Comparison of ENCODE assay signal across 7 mouse cellular contexts in the genomic region with DNA sequence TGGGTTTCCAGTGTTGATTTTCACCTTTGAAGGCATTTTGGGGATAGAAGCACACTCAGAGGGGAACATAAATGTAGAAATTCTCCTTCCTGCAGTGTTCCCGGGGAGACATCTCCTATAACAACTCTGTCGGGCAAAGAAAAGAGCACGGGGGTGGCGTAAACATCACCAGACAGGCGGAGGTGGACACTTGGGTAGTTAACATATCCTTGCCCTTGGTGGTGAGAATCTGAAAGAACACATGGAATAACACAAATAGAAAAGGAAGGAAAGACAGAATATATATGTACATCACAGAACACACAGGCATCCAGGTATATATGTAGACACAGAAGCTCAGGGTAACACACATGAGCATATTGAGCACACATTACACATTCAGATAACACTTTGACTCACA. TPM values are rescaled to one million over a fixed set of nuclear protein-coding genes. Genes with fewer than 3 reads are reported as not detected.
A peak's percentile ranks its signal among the peaks of the same experiment; 100 is the strongest.
DNase-seq lines count a peak whose midpoint lies in the region; ATAC-seq and TF ChIP-seq lines count a peak whose summit lies in the region.

No protein-coding gene starts in this region.

- no peak for TF ChIP-seq CTCF in lung, embryonic 14.5 days (IDR thresholded peaks at IDR 0.05; ENCODE audit: low read depth)

- no peaks in the 10 kb centered on the region for H3K36me3 ChIP-seq in lung, embryonic 14.5 days (ENCODE audit: insufficient read depth)
- 0 out of 2 replicates have a peak, but pooled peaks cover under 1% of the 10 kb centered on the region for H3K36me3 ChIP-seq in forebrain, embryonic 15.5 days
- H3K36me3 ChIP-seq in limb, embryonic 10.5 days: no peaks in the 10 kb centered on the region
- no peaks in the 10 kb centered on the region; the same call in 1 of the 2 replicates for H3K36me3 ChIP-seq in stomach, embryonic 14.5 days (ENCODE audit: control insufficient read depth, insufficient read depth, low read length)

- H3K4me1 ChIP-seq in lung, embryonic 14.5 days (ENCODE audit: insufficient read depth): no peaks in the 10 kb centered on the region
- H3K4me1 ChIP-seq in forebrain, embryonic 15.5 days: peaks cover 10% of the 10 kb centered on the region; the same call in 1 of the 2 replicates
- peaks cover 5% of the 10 kb centered on the region for H3K4me1 ChIP-seq in limb, embryonic 10.5 days
- no peaks in the 10 kb centered on the region for H3K4me1 ChIP-seq in stomach, embryonic 14.5 days (ENCODE audit: control insufficient read depth, insufficient read depth, low read length)

- no peak overlapping the region for H3K9ac ChIP-seq in lung, embryonic 14.5 days
- no peak overlapping the region for H3K9ac ChIP-seq in forebrain, embryonic 15.5 days (replicated peaks)
- H3K9ac ChIP-seq in stomach, embryonic 14.5 days (replicated peaks; ENCODE audit: low read depth, low read length): no peak overlapping the region

- H3K27ac ChIP-seq in lung, embryonic 14.5 days (ENCODE audit: low read depth): no peak overlapping the region
- peak overlapping the region; percentile 40 for H3K27ac ChIP-seq in forebrain, embryonic 15.5 days (replicated peaks)
- no peak overlapping the region for H3K27ac ChIP-seq in limb, embryonic 10.5 days
- no peak overlapping the region for H3K27ac ChIP-seq in stomach, embryonic 14.5 days (ENCODE audit: low read length)

- DNase-seq in lung, embryonic 14.5 days: no peak
- no peak for DNase-seq in lung, adult 18-20 months
- DNase-seq in limb, embryonic 10.5 days (ENCODE audit: low spot score): no peak
- no peak for DNase-seq in c-Kit-positive CD71-positive TER-119-positive erythroid progenitor cells, embryonic 14.5 days (ENCODE audit: low spot score)

- H3K4me2 ChIP-seq in lung, embryonic 14.5 days: peak overlapping the region; percentile 75; the same call in 1 of the 2 replicates
- peak overlapping the region; percentile 60 for H3K4me2 ChIP-seq in forebrain, embryonic 15.5 days (replicated peaks)
- peak overlapping the region; percentile 72 for H3K4me2 ChIP-seq in stomach, embryonic 14.5 days (replicated peaks; ENCODE audit: low read depth, low read length)

- H3K9me3 ChIP-seq in lung, embryonic 14.5 days (ENCODE audit: low read depth, low read length): no peaks in the 10 kb centered on the region
- H3K9me3 ChIP-seq in forebrain, embryonic 15.5 days: no peaks in the 10 kb centered on the region
- H3K9me3 ChIP-seq in limb, embryonic 10.5 days (replicated peaks): no peaks in the 10 kb centered on the region
- H3K9me3 ChIP-seq in stomach, embryonic 14.5 days (ENCODE audit: control insufficient read depth, low read depth, low read length): no peaks in the 10 kb centered on the region

- 0 out of 2 replicates have a peak, but pooled peaks cover 3% of the 10 kb centered on the region for H3K27me3 ChIP-seq in lung, embryonic 14.5 days (ENCODE audit: insufficient read depth, low read length)
- H3K27me3 ChIP-seq in forebrain, embryonic 15.5 days: no peaks in the 10 kb centered on the region
- H3K27me3 ChIP-seq in limb, embryonic 10.5 days (ENCODE audit: low read depth, poor library complexity, severe bottlenecking): peaks cover 19% of the 10 kb centered on the region
- H3K27me3 ChIP-seq in stomach, embryonic 14.5 days (ENCODE audit: control insufficient read depth, insufficient read depth, low read length): no peaks in the 10 kb centered on the region

- 29% methylated on average over 5 of the region's 5 CpGs for WGBS in lung, embryonic 14.5 days
- 40% methylated on average over 5 of the region's 5 CpGs for WGBS in forebrain, embryonic 15.5 days
- WGBS in limb, embryonic 10.5 days: 43% methylated on average over 5 of the region's 5 CpGs
- WGBS in stomach, embryonic 14.5 days: 42% methylated on average over 5 of the region's 5 CpGs

- peak overlapping the region; percentile 34; the same call in 1 of the 2 replicates for H3K4me3 ChIP-seq in lung, embryonic 14.5 days (ENCODE audit: low read depth, low read length)
- H3K4me3 ChIP-seq in forebrain, embryonic 15.5 days: peak overlapping the region; percentile 64
- H3K4me3 ChIP-seq in limb, embryonic 10.5 days: peak overlapping the region; percentile 46
- H3K4me3 ChIP-seq in stomach, embryonic 14.5 days (ENCODE audit: low read depth, low read length): no peak overlapping the region

- no peak for ATAC-seq in lung, embryonic 14.5 days (ENCODE audit: insufficient read depth)
- no peak; the same call in 1 of the 2 replicates for ATAC-seq in forebrain, embryonic 15.5 days (replicated peaks)
- ATAC-seq in stomach, embryonic 14.5 days (ENCODE audit: insufficient number of reproducible peaks, insufficient read depth, low FRiP score, low read depth): no peak
- no peak for ATAC-seq in activated CD4-positive, CD25-positive, alpha-beta regulatory T cell, adult 4 months

RNA-seq across cellular contexts. Expression of gene Syn1, which starts 0.6 kb away (rescaled TPM):
- polyA plus RNA-seq in lung, embryonic 14.5 days (2014; fragmentation: Nextera tagmentation; extraction: Ambion mirVana): 0.11 and 0.42 TPM in 2 replicates
- 31.9 and 35.8 TPM in 2 replicates for polyA plus RNA-seq in forebrain, embryonic 15.5 days (2015; fragmentation: Nextera tagmentation; extraction: Ambion mirVana)
- 0.13 and 0.14 TPM in 2 replicates for polyA plus RNA-seq in limb, embryonic 10.5 days (2016; fragmentation: Nextera tagmentation; extraction: Ambion mirVana)
- 2.3 and 2.8 TPM in 2 replicates for polyA plus RNA-seq in stomach, embryonic 14.5 days (2014; fragmentation: Nextera tagmentation; extraction: Ambion mirVana)
- not detected for polyA plus RNA-seq in activated CD4-positive, CD25-positive, alpha-beta regulatory T cell, adult 4 months (2017; shearing (Covaris generic))

RNA-seq across cellular contexts. Expression of gene Cfp, which starts 10.0 kb away (rescaled TPM):
- polyA plus RNA-seq in lung, embryonic 14.5 days (2014; fragmentation: Nextera tagmentation; extraction: Ambion mirVana): 5.6 and 6.0 TPM in 2 replicates
- polyA plus RNA-seq in forebrain, embryonic 15.5 days (2015; fragmentation: Nextera tagmentation; extraction: Ambion mirVana): 5.9 and 6.3 TPM in 2 replicates
- 3.5 and 3.8 TPM in 2 replicates for polyA plus RNA-seq in limb, embryonic 10.5 days (2016; fragmentation: Nextera tagmentation; extraction: Ambion mirVana)
- 5.3 TPM in 2 replicates for polyA plus RNA-seq in stomach, embryonic 14.5 days (2014; fragmentation: Nextera tagmentation; extraction: Ambion mirVana)
- polyA plus RNA-seq in activated CD4-positive, CD25-positive, alpha-beta regulatory T cell, adult 4 months (2017; shearing (Covaris generic)): 1 to 10 TPM; 2.4 to 5.2 TPM

RNA-seq across cellular contexts. Expression of gene Elk1, which starts 29.0 kb away (rescaled TPM):
- polyA plus RNA-seq in lung, embryonic 14.5 days (2014; fragmentation: Nextera tagmentation; extraction: Ambion mirVana): 7.7 and 8.0 TPM in 2 replicates
- polyA plus RNA-seq in forebrain, embryonic 15.5 days (2015; fragmentation: Nextera tagmentation; extraction: Ambion mirVana): 23.4 and 26.5 TPM in 2 replicates
- polyA plus RNA-seq in limb, embryonic 10.5 days (2016; fragmentation: Nextera tagmentation; extraction: Ambion mirVana): 13.8 and 17.7 TPM in 2 replicates
- 8.1 and 8.3 TPM in 2 replicates for polyA plus RNA-seq in stomach, embryonic 14.5 days (2014; fragmentation: Nextera tagmentation; extraction: Ambion mirVana)
- 1 to 10 TPM; 3.9 to 4.1 TPM for polyA plus RNA-seq in activated CD4-positive, CD25-positive, alpha-beta regulatory T cell, adult 4 months (2017; shearing (Covaris generic))

RNA-seq across cellular contexts. Expression of gene Uxt, which starts 40.5 kb away (rescaled TPM):
- 53.2 and 55.9 TPM in 2 replicates for polyA plus RNA-seq in lung, embryonic 14.5 days (2014; fragmentation: Nextera tagmentation; extraction: Ambion mirVana)
- 43.3 and 44.8 TPM in 2 replicates for polyA plus RNA-seq in forebrain, embryonic 15.5 days (2015; fragmentation: Nextera tagmentation; extraction: Ambion mirVana)
- 65.6 and 68.2 TPM in 2 replicates for polyA plus RNA-seq in limb, embryonic 10.5 days (2016; fragmentation: Nextera tagmentation; extraction: Ambion mirVana)
- 46.1 and 49.8 TPM in 2 replicates for polyA plus RNA-seq in stomach, embryonic 14.5 days (2014; fragmentation: Nextera tagmentation; extraction: Ambion mirVana)
- 10 to 100 TPM; 40.8 to 49.3 TPM for polyA plus RNA-seq in activated CD4-positive, CD25-positive, alpha-beta regulatory T cell, adult 4 months (2017; shearing (Covaris generic))

RNA-seq across cellular contexts. Expression of gene Timp1, which starts 51.4 kb away (rescaled TPM):
- 34.2 and 34.7 TPM in 2 replicates for polyA plus RNA-seq in lung, embryonic 14.5 days (2014; fragmentation: Nextera tagmentation; extraction: Ambion mirVana)
- 2.4 and 2.9 TPM in 2 replicates for polyA plus RNA-seq in forebrain, embryonic 15.5 days (2015; fragmentation: Nextera tagmentation; extraction: Ambion mirVana)
- polyA plus RNA-seq in limb, embryonic 10.5 days (2016; fragmentation: Nextera tagmentation; extraction: Ambion mirVana): 12.8 and 13.5 TPM in 2 replicates
- polyA plus RNA-seq in stomach, embryonic 14.5 days (2014; fragmentation: Nextera tagmentation; extraction: Ambion mirVana): 33.9 and 35.8 TPM in 2 replicates
- polyA plus RNA-seq in activated CD4-positive, CD25-positive, alpha-beta regulatory T cell, adult 4 months (2017; shearing (Covaris generic)): not detected
